Mouse (Mus musculus): ENCODE data around the gene Muc5b.
"Not testable (repeated sequence)": the region's sequence is repeated elsewhere in the genome, so short reads cannot be mapped to it uniquely, and the experiment has no call there.

The Muc5b gene

DNA sequence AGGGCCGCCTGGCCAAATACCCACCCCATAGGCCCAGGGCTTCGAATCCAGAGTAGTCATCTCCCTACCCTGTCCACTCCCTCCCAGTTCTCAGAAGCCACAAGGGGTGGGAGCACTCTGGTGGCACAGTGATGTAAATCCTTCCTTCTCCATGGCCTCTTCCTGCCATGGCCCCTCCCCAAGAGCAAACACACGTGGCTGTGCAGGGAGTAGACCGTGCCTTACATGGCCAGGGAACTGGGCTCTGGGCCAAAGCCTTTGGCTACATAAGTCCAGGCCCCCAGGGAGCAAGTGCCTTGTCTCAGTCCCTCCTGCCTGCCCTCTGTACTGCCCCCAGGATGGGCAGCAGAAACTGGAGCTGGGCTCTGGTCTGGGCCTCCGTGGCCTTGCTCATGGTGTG, at the start of gene Muc5b:
Gene Muc5b (plus strand): TSS at position 292 of the 400 bp plus-strand sequence.
- DNase-seq (ENCODE audit: low spot score in 2 of 2): no peak

DNA sequence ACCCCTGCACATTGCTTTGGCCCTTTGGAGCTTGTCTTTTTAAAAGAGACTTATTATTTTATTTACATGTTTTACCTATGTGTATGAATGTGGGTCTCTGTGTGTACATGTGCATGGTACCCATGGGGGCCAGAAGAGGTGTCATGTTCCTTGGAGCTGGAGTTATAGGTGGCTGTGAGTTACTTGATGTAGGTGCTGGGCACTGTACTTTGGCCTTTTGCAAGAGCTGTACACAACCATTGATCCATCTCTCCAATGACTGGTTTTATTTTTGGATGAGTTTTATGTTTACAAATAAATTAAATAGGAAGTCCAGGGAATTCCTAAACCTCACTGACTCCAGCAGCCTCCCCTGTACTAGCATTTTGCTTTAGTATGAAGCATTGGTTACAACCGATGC, 44.6 kb upstream of the Muc5b start:
- DNase-seq (ENCODE audit: low spot score in 2 of 2): no peak

DNA sequence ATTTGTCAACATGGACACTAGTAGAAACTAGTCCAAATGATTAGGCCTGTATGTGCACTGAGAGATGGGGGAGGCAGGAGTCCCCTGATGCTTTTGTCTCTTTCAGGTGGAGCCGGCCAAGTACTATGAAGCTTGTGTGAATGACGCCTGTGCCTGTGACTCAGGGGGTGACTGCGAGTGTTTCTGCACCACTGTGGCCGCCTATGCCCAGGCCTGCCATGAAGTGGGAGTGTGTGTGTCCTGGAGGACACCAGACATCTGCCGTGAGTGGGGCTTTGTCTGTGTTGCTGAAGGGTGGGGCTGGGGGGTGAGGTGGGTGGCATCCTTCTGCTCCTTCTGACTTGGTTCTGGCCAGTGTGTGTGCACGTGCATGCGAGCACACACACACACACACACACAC, 35.7 kb upstream of the Muc5b start:
- no peak for DNase-seq (ENCODE audit: low spot score in 2 of 2)

DNA sequence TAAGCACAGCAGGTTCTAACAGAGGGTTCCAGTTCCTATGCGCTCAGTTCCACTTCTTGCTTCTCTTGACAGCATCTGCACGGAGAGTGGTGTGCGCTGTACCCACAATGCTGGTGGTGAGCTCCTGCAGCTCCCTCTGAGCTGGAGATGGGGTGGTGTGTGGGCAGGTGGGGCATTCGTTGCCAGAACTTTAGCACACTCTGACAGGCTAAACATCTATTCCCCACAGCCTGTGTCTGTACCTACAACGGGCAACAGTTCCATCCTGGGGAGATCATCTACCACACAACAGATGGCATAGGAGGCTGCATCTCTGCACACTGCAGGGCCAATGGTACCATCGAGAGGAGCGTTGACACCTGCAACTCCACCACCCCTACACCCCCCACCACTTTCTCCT, 33.5 kb upstream of the Muc5b start:
- peak; percentile 14 to 38 for DNase-seq (ENCODE audit: low spot score in 2 of 2)

DNA sequence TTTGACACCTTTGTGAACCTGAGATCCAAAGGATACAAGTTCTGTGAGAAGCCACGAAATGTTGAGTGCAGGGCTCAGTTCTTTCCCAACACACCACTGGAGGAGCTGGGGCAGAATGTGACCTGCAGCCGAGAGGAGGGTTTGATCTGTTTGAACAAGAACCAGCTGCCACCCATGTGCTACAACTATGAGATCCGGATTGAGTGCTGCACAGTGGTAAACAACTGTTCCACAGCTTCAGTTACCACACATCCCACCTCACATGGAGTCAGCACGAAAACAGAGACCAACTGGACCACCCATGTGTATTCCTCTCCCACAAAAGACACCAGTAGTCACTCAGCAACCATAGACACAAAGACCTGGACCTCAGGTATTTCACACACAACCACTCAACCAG, 31.0 kb upstream of the Muc5b start:
- not testable (repeated sequence) for DNase-seq (ENCODE audit: low spot score in 2 of 2)

DNA sequence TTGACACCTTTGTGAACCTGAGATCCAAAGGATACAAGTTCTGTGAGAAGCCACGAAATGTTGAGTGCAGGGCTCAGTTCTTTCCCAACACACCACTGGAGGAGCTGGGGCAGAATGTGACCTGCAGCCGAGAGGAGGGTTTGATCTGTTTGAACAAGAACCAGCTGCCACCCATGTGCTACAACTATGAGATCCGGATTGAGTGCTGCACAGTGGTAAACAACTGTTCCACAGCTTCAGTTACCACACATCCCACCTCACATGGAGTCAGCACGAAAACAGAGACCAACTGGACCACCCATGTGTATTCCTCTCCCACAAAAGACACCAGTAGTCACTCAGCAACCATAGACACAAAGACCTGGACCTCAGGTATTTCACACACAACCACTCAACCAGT, 28.9 kb upstream of the Muc5b start:
- DNase-seq (ENCODE audit: low spot score in 2 of 2): not testable (repeated sequence)

DNA sequence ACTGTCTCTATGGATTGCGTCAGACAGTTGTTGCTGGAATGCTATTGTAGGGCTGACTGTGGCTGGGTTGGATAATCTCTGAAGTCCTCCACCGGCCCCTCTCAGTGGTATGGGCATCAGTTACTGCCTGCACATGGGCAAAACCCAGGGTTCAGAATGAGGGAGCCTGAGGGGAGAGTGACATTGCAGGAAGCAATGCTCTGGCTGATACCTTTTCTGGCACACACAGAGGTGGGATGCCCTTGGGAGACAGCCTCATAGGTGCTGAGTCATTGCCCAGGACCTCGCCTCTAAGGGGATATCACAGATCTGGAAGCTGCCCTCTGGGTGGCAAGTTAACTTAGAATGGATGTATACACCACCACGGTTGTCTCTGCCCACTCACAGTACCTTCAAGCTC, 25.5 kb upstream of the Muc5b start:
- no peak for DNase-seq (ENCODE audit: low spot score in 2 of 2)

DNA sequence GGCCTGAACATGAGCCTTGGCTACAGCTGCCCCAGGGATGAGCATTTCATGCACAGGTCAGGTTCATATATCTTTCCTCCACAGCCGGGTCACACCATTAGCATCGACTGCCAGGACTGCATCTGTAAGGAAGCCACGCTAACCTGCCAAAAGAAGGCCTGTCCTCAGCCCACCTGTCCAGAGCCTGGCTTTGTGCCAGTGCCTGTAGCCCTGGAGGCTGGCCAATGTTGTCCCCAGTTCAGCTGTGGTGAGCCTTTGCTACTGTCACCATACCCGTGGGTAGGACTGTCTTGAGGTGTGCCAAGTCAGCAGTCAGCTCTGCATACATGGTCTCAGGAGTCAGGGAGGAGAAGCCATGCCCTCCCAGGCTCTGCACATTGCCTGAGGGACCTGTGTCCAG, 23.5 kb upstream of the Muc5b start:
- DNase-seq (ENCODE audit: low spot score in 2 of 2): no peak

DNA sequence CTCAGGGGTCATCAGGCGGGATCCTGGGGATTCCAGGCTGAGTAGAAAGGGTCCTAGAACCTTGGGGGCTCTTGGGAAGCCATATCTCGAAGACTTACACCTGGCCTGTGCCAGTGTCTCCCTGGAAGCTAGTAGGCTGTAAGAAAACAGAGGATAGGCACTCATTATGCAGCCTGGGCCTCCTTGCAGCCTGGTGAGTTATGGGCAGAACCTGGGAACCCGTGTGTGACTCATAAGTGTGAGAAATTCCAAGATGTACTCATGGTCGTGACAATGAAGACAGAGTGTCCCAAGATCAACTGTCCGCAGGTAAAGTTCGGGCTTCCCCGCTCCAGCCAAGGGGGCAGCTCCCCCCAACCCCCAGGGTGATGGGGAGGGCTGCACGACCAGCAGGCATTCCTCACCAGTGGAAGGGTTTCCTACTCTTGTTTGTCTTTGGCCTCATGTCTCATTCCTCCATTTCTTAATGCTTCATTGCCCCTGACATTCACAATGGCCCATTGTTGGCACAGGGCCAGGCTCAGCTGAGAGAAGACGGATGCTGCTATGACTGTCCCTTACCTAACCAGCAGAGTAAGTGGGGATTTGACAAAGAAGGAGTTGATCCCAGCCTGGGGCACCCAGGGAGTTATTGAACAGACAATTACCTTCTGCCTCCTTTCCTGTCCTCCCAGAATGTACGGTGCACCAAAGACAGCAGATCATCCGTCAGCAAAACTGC, 21.4 kb upstream of the Muc5b start:
- no peak for DNase-seq (ENCODE audit: low spot score in 2 of 2)

DNA sequence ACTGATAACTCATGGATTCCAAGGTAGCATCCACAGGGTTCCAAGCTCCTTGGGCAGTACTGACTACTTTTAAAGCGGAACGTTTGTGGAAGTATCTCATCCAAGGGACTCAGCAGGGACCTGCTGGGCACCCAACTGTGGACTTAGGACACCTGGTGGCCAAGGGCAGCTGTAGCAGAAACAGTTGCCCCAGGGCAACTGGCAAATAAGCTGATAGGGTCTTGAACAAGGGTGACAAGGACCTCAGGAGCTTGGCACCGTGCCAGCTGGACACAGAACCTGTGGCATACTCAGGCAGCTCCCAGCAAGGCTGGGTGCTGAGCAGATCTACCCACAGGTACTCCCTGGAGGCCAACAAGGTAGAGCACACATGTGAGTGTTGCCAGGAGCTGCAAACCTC, 20.6 kb upstream of the Muc5b start:
- DNase-seq (ENCODE audit: low spot score in 2 of 2): no peak

DNA sequence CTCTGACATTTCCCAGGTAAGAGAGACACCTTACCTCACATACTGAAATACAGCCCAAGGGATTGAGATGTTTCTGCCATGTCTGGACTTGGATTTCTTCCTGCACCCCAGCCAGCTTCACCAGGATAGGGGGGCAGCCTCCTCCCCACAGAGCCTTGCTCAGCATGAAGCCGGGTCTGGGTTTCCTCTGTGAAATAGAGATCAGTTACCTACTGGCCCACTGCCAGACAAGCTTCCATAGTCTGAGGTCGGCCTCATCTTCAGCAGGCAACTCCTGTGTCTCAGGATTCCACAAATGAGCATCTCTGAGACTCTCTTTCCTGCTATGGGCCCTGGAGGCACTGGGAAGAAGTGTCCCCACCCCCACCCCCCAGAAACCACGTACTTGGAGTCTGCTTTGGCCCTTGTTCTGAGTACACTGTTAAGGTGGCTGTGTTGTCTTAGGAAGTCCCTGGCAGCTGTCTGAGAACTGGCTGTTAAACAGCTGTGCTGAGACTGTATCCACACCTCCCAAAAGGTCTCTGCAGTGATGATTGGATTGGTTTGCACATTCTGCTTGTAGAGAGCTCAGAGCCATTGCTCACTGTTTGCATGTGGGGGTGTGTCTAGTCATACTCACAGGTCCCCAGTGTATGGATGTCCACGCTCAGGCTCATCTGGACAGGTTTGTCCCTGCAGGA, 16.1 kb upstream of the Muc5b start:
- no peak for DNase-seq (ENCODE audit: low spot score in 2 of 2)

DNA sequence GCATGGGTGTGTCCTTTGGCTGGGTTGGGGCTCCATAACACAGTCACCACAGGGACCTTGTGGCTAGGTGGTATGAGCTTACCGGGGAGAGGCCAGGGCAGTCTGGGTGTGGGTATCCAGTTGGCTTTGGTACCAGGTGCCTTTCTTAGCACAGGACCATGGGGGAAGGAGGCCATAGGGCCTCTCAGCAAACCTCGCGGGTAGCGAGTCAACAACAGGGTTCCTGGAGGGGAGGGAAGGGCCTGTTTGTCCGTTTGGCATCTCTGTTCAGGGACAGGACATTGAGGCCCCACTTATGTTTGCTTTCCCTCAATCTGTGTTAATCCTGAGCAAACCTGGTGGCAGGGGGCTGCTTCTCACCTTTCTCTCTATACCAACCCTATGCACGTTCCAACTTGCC, 15.2 kb upstream of the Muc5b start:
- DNase-seq (ENCODE audit: low spot score in 2 of 2): no peak

DNA sequence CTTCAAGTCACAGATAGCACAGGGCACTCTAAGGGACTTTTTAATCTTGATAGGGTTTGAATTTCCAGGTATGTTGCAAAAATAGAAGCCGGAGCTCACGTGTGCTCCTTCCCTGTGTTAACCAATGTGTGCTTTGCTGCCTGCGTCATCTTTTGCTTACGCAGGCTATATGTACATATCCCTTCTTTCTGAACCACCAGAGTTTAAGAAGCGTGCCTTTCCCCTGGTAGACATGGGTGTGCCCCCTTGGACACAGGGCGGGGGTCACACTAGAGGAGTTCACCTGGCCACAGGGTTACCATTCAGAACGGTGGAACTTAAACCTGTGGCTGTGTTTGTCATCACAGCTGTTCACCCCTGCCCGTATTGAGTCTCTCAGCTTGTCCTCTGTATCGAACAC, 14.5 kb upstream of the Muc5b start:
- DNase-seq (ENCODE audit: low spot score in 2 of 2): no peak

DNA sequence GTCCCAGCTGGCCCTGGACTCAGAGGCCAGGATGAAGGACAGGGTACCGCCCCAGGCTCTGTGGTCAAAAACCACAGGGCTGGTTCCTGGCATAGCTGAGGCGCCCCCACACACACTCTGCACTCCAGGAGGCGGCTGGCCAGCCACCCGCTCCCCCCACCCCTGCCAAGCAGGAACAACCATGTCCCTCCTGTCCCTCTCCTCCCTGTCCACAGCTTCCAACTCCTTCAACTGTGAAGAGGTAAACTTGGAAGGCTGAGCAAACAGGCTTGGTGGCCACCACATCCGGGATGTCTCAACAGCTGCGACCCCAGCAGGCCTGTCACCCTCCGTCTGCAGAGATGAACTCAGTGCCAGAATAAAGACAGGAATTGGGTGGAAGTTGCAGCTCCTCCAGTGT, 2.9 kb upstream of the Muc5b start:
- no peak for DNase-seq (ENCODE audit: low spot score in 2 of 2)

DNA sequence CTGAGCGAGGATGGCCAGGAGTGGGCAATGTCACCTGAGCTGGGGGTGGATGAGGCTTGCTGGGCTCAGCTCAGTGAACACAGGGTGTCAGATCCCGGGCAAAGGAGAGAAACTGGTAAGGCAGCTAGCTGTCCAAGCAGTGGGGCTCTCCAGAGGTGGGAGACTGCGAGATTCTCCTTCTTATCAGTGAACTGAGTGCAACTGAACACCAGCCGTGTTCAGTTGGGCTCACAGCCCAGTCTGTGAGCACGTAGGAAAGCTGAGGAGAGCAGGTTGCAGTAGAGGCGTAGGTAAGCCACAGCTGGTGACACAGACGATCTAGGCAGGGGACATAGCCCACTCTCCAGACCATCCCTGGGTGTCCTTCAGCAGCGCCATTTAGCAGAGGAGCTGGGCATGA, 2.4 kb upstream of the Muc5b start:
- no peak for DNase-seq (ENCODE audit: low spot score in 2 of 2)

DNA sequence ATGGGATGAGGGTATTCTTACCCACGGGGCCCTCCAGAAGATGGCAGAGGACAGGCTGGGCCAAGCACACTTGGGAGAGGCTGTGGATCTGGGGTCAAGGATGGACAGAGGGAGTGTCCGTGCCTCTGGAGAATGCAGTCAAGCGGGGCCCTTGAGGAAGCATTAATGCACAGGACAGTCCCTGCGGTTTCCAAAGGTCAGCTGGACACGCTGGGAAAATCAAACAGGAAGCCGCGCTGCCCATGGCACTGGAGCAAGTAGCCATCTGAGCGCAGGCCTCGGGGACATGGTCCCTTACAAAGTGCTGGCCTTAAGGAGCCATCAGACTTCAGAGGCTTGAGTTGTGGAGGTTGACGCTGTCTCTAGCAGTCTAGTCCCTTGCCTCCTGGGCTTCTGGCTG, 1.5 kb downstream of the Muc5b start:
- no peak for DNase-seq (ENCODE audit: low spot score in 2 of 2)

DNA sequence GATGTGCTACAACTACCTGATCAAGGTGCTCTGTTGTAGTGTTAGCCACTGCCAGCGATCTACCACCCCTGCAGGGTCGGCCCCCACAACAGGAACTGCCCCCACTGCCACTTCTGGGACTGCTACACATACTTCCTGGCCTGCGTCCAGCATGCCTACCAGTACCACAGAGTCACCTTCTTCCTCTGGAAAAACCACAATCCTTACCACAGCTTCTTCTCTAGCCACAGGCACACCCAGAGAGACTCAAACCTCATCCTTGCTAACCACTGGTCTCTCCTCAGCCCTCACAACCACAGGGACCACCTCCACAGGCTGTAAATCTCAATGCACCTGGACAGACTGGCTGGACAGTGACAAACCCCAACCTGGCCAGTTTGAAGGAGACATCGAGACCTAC, 22.2 kb downstream of the Muc5b start:
- no peak for DNase-seq (ENCODE audit: low spot score in 2 of 2)

DNA sequence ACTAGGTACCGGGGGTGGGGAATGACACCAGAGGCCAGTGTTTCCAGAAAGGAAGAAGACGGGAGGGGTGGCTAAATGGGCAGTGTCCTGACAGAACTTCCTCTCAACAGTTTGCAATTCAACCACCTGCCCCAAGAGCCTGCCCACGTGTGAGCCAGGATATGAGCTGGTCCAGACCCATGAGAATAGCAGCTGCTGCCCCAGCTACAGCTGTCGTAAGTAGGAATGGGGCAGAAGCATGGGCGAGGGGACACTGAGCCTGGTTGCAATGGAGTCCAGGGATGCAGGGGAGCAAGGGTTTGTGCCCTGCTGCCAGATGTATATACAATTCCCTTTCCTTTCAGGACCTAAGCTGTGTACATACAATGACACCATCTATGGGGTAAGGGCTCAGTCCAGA, 30.8 kb downstream of the Muc5b start:
- no peak for DNase-seq (ENCODE audit: low spot score in 2 of 2)

DNA sequence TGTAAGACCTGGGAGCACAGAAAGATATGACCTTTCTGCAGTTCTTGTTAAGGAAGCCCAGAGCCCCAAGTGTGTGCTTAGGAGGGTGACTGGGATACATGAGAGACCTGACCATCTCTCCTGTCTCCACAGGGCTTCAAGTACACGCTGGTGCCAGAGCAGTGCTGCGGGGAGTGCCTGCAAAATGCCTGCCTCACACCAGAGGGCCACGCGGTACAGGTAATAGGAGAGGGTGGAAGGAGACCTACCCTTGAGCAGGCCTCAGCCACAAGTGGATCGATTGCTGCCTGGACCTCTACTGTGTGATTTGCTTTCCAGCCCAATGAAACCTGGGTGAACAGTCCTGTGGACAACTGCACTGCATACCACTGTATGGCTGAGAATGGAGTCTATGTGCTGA, 31.7 kb downstream of the Muc5b start:
- no peak for DNase-seq (ENCODE audit: low spot score in 2 of 2)

DNA sequence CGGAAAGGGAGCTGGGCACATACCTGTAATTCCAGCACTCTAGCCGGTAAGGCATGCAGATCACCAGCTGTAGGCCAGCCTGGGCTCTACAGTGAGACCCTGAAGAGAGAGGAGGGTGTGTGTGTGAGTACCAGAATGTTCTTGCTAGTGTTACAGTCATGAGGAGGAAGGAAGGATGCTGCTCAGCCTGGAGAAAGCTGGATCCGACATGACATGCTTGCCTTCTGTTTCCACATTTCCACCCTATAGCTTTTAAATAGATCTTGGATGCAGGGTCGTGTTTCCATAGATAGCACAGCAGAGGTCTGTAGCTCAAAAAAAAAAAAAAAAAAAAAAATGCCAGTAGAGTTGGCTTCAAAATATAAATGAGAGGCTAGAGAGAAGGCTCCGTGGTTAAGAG, 36.0 kb downstream of the Muc5b start:
- DNase-seq (ENCODE audit: low spot score in 2 of 2): no peak

DNA sequence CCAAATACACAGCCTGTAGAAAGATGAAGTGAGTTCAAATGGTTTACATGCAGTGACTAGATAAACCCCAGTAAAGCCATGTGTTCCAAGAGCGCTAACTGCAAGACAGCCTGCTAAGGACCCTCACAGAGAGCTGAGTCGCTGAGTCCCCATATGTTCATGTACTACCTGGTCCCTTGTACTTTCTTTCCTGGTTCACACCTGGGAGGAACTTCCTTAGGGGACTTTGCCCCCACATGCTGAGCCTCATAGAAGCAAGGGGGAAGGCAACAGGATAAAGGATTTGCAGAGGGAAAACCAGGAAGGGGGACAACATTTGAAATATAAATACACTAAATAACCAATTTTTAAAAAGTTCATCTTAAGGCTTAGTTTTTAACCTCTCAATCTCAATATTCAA, 39.9 kb downstream of the Muc5b start:
- no peak for DNase-seq (ENCODE audit: low spot score in 2 of 2)

DNA sequence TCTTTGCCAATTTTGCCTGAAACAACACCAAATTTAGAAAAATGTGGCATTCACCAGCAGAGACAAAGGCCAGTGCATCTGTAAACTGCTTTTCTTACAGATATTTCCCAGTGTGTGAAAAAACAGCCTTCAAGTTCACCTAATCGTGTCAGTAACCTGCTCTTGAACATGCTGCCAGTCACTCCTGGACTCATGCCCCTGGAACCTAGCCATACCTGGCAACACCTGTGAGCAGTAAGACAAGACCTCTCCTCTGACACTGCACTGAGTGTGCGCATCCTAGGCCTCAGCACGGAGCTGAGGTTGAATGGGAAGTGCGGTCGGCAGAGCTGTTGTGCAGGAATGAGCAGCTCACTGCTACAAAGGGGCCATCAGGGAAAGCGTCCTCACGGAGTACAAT, 53.3 kb downstream of the Muc5b start:
- no peak for DNase-seq (ENCODE audit: low spot score in 2 of 2)

DNA sequence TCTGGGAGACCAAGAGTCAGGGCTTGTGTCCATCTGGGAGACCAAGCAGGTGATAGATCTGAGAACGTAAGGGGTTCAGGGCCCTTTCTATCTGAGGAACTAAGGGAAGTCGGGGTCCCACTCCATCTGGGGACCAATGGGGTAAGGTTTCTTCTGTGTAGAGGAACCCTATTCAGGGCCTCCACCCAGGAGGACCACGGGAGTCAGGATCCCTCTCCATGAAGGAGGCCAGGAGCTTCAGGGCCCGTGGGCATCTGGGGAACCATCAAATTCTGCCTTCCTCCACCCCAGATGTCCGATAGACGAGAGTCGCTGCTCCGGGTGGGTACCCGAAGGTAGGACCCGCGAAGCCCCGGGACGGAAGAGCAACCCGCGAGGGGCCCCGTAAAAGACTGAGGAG, 63.0 kb downstream of the Muc5b start:
- DNase-seq (ENCODE audit: low spot score in 2 of 2): no peak

DNA sequence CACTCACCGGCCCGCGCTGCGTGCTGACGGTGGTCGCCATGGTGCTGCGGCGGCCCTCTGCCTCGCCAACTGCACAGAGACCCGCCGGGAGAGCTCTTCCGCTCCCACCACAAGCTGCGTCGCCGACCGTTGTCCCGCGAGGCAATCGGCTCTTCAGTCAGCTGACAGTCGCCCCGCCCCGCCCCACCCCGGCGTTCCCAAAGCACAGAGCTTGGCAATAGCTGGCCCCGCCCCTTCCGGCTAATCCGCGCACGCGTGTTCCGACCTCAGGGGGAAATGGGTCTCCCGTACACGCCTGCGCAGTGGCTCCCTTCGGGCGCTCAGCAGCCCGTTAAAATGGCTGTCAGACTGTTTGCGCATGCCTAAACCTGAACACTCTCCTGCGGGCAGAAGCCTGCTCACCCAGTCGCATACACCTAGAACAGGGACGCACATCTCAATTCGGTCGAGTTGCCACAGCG, 63.4 kb downstream of the Muc5b start:
- DNase-seq (ENCODE audit: low spot score in 2 of 2): peak; percentile 94 to 97

Measured in frontal cortex, postnatal 25 days (tissue).